Mouse (Mus musculus) embryonic facial prominence, embryonic 12.5 days (tissue): ENCODE results near the gene H2afy2. TPM values are rescaled to one million over a fixed set of nuclear protein-coding genes. Genes with fewer than 3 reads are reported as not detected.

Experiments used
- ATAC-seq: fragments of 200-750 bp; cut with Nextera tagmentation; 2 replicates; pipeline ENCODE4 v1.8.0; 2017; ENCODE audit not compliant: insufficient number of reproducible peaks, insufficient read depth, low FRiP score, low TSS enrichment
- H3K27ac ChIP-seq: fragments of 300-500 bp; sonication (generic); 2 replicates; pipeline ENCODE4 v1.5.1; 2016; ENCODE audit warnings: mild to moderate bottlenecking
- H3K27me3 ChIP-seq: fragments of 300-500 bp; sonication (generic); 2 replicates; pipeline ENCODE4 v1.6.1; 2016; ENCODE audit warnings: mild to moderate bottlenecking, moderate library complexity
- H3K36me3 ChIP-seq: fragments of 300-500 bp; sonication (generic); 2 replicates; pipeline ENCODE4 v1.6.1; 2016; ENCODE audit warnings: mild to moderate bottlenecking
- H3K4me1 ChIP-seq: fragments of 300-500 bp; sonication (generic); 2 replicates; pipeline ENCODE4 v1.6.1; 2016
- H3K4me2 ChIP-seq: fragments of 300-500 bp; sonication (generic); replicated peaks from 2 replicates; pipeline ENCODE4 v1.6.1; 2016; ENCODE audit warnings: mild to moderate bottlenecking, moderate library complexity
- H3K4me3 ChIP-seq: fragments of 300-500 bp; sonication (generic); 2 replicates; pipeline ENCODE4 v1.5.1; 2016; ENCODE audit warnings: mild to moderate bottlenecking
- H3K9ac ChIP-seq: fragments of 300-500 bp; sonication (generic); 2 replicates; pipeline ENCODE4 v1.6.1; 2016; ENCODE audit warnings: mild to moderate bottlenecking, moderate library complexity
- H3K9me3 ChIP-seq: fragments of 300-500 bp; sonication (generic); 2 replicates; pipeline ENCODE4 v1.6.1; 2016; ENCODE audit warnings: mild to moderate bottlenecking, moderate library complexity
- WGBS: fragments of 180-500 bp; shearing (Covaris S2); methylation state at CpG from one replicate; pipeline ENCODE4 v1.1.7; 2016; 5-methylcytosine and 5-hydroxymethylcytosine counted together
- polyA plus RNA-seq: library from polyadenylated mRNA; unstranded; fragments of >200 nt; fragmentation: Nextera tagmentation; extraction: Ambion mirVana; gene quantifications from 2 replicates; pipeline ENCODE4 v1.2.1, GENCODE M21; 2016

H2afy2 gene
- polyA plus RNA-seq, 1 experiment from 2014 or later = 385 TPM

DNA sequence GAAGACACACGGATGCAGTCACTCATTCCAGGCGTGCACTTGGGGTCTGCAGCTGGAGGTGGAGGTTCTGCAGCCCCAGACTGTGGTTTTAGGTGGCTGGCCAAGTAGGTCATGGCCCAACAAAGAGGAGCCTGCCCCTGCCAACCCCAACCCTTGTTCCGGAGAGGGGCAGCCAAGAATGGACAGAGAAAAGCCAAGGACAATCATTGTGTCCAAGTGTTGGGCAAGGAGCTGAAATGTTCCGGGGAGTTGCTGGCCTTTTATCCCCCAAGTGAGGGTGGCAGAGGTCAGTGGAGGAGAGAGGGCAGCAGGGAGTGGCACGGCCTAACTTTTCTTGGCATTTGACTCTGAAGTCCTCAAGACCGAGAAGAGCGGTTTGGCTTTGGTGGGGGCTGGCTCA is 63.6 kb downstream of the H2afy2 start:
- H3K4me2 ChIP-seq = no peak overlapping the region
- no peaks in the 10 kb centered on the region for H3K27me3 ChIP-seq
- H3K36me3 ChIP-seq = no peaks in the 10 kb centered on the region
- H3K4me1 ChIP-seq = peaks cover 9% of the 10 kb centered on the region; the same call in 1 of the 2 replicates
- no peak overlapping the region for H3K9ac ChIP-seq
- no peak overlapping the region for H3K4me3 ChIP-seq
- no peak overlapping the region for H3K27ac ChIP-seq
- 92% methylated on average over 7 of the region's 7 CpGs for WGBS
- no peak for ATAC-seq
- H3K9me3 ChIP-seq = no peaks in the 10 kb centered on the region

DNA sequence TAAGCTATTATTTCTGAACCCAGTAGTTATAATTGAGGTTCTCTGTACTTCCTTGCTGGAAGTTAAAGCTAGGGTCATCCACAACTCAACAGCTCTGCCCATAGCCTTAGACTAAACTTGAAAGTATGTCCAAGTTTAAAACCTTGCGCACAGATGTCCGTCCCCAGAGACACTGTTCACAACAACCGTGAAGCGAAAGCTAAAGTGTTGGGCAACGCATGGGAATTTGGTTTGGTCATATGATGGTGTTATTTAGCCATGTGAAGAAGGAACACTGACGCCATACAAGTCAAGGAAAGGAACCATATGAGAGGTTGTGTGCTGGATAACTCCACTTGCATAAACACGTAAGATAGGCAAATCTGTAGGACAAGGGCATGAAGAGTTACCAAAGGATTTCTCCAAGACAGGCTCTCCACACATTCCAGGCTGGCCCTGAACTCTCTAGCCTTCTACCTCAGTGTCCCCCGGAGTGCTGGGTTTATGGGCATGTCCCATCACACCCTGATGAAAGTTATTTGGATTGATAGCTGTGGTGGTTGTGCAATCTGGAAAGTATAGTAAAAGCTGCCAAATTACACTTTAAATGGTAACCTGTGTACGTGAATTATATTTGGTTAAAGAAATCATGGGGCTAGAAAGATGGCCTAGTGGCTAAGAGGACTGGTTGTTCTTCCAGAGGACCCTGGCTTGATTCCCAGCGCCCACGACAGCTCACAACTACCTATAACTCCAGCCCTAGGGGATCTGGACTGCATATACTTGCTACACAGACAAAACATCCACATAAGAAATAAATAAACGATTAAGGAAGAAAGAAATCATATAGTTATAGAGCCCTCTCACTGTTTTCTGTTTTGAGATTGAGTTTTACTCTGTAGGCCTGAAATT is 66.3 kb downstream of the H2afy2 start:
- Histone ChIP-seq H3K9ac (no peak overlapping the region), H3K4me3 (no peak overlapping the region), H3K27me3 (no peaks in the 10 kb centered on the region), H3K36me3 (no peaks in the 10 kb centered on the region), H3K9me3 (no peaks in the 10 kb centered on the region), H3K4me2 (no peak overlapping the region), H3K27ac (no peak overlapping the region), H3K4me1 (peaks cover 9% of the 10 kb centered on the region; the same call in 1 of the 2 replicates)
- 89% methylated on average over 12 of the region's 12 CpGs for WGBS
- ATAC-seq = no peak

DNA sequence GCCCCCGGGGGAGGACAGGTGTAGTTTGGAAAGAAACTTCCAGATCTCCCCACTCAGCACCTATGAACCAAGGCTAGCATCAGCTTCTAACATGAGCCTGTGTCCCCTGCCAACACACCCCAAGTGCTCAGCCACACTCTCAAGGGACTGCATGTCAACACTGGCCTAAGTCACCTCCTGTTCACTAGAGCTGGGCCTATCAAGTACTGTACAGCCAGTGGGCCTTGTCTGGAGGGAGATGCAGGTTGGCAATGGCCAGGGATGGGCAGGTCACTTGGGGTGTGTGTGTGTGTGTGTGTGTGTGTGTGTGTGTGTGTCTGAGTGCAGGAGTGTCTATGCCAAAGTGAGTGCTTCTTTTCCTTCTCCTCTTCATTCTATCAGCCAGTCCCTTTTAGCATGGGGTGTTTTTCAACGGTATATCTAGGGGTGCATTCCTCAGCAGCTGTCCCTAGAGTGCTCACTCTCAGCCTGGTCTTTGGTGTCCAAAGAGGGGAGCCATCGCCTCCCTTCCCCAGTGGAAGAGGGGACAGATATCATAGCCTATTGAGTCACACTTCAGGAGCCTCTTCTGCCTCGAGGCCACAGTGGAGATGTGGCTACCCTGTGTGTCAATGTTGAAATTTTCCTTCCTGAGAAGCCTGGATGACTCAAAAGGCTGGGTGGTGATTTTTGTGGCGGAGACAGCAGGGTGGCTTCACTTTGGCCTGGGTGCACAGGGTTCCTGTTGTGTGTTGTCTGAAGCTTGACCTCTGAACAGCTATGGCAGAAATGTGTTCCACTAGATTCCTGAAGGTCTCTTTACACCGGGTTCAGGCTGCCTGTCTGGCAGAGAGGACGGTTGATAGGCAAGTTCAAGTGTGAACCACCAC is 67.7 kb downstream of the H2afy2 start:
- Histone ChIP-seq H3K4me1 (peaks cover 9% of the 10 kb centered on the region; the same call in 1 of the 2 replicates), H3K9me3 (no peaks in the 10 kb centered on the region), H3K9ac (peak overlapping the region; percentile 48; the same call in 1 of the 2 replicates), H3K36me3 (no peaks in the 10 kb centered on the region), H3K4me2 (peak overlapping the region; percentile 86), H3K27ac (no peak overlapping the region), H3K27me3 (no peaks in the 10 kb centered on the region), H3K4me3 (peak overlapping the region; percentile 57)
- no peak for ATAC-seq
- 69% methylated on average over 7 of the region's 7 CpGs for WGBS

DNA sequence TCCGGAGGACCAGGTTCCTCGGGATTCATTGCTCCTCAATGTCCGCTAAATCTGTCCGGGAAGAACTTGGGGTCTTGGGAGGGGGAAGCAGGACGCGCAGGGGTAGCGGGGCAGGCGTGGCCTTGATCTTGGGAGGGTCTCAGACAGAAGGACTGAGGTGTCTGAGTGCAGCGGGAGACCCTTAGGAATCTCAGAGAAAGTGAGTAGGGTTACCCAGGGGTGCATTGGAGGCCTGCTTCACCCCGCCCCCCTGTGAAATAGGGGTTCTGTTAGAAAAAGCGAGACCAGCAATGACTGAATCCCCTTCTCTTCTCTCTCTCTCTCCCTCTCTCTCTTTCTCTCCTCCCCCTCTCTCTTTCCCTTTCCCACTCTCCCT is 68.5 kb downstream of the H2afy2 start:
- H3K4me3 ChIP-seq = peak overlapping the region; percentile 57
- 3% methylated on average over 11 of the region's 11 CpGs for WGBS
- no peaks in the 10 kb centered on the region for H3K36me3 ChIP-seq
- no peaks in the 10 kb centered on the region for H3K9me3 ChIP-seq
- ATAC-seq = peak; percentile 44
- H3K4me1 ChIP-seq = peaks cover 9% of the 10 kb centered on the region; the same call in 1 of the 2 replicates
- H3K9ac ChIP-seq = peak overlapping the region; percentile 48
- 0 out of 2 replicates have a peak, but pooled peaks cover 4% of the 10 kb centered on the region for H3K27me3 ChIP-seq
- H3K4me2 ChIP-seq = peak overlapping the region; percentile 86
- no peak overlapping the region for H3K27ac ChIP-seq

DNA sequence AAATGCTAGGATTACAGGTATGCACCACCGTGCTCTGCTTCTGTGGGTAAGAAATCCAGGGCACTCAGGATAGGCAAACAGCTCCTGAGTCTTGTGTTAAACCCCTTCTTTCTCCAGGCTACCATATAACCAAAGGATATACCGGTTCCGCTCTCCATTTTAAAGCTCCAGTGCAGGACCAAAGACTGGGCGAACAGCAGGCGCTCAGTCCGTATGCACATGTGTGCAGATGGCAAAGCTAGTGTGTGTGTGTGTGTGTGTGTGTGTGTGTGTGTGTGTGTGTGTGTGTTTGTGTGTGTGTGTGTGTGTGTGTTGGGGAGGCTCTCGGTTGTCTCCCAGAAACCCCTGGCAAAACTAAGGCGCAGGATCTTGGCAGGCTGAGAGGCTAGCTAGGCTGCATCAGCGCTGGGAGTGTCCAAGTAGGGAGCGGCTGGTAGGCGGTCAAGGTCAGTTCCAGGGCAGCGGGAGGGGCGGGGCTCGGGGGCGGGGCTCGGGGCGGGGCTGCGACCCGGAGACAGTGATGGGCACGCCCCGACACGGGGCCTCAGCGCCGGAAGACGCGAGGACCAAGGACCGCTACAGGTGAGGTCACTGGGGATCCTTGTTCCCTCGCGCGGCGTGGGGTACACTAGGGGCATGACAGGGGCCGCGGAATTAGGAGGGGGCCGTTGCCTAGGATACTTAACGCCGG is 69.0 kb downstream of the H2afy2 start, which contains the start of gene Aifm2:
Gene Aifm2 (plus strand): TSS at position 493 of the 691 bp plus-strand sequence.
- 0 out of 2 replicates have a peak, but pooled peaks cover 4% of the 10 kb centered on the region for H3K27me3 ChIP-seq
- H3K9me3 ChIP-seq = no peaks in the 10 kb centered on the region
- H3K4me3 ChIP-seq = peak within 1 kb of the TSS; percentile 57
- H3K9ac ChIP-seq = peak within 1 kb of the TSS; percentile 48
- peak; percentile 77 for ATAC-seq
- peaks cover 9% of the 10 kb centered on the region; the same call in 1 of the 2 replicates for H3K4me1 ChIP-seq
- peak within 1 kb of the TSS; percentile 86 for H3K4me2 ChIP-seq
- H3K27ac ChIP-seq = no peak within 1 kb of the TSS
- no peaks in the 10 kb centered on the region for H3K36me3 ChIP-seq
- 17% methylated on average over 27 of the region's 36 CpGs for WGBS

DNA sequence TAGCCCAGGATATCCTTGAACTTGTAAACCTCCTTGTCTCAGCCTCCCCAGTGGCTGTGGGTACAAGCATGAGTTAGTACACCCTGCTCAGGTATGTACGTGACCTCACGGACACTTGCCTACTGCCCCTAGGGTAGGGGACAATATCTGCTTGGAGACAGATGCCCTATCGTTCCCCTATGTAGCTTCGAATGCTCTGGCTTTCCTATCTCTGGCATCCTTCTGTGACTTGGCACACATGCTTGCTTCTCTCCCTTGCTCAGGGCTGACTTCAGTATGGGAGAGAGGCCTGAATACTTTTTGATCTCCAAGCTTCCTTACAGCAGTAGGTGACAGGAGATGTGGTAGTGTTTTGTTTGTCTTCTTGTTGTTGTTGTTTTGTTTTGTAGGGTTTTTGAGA is 69.8 kb downstream of the H2afy2 start:
- no peak for ATAC-seq
- Histone ChIP-seq H3K36me3 (no peaks in the 10 kb centered on the region), H3K9ac (no peak overlapping the region), H3K4me1 (peaks cover 9% of the 10 kb centered on the region; the same call in 1 of the 2 replicates), H3K27ac (no peak overlapping the region), H3K9me3 (no peaks in the 10 kb centered on the region), H3K27me3 (0 out of 2 replicates have a peak, but pooled peaks cover 4% of the 10 kb centered on the region), H3K4me3 (no peak overlapping the region), H3K4me2 (no peak overlapping the region)
- 89% methylated on average over 4 of the region's 4 CpGs for WGBS

DNA sequence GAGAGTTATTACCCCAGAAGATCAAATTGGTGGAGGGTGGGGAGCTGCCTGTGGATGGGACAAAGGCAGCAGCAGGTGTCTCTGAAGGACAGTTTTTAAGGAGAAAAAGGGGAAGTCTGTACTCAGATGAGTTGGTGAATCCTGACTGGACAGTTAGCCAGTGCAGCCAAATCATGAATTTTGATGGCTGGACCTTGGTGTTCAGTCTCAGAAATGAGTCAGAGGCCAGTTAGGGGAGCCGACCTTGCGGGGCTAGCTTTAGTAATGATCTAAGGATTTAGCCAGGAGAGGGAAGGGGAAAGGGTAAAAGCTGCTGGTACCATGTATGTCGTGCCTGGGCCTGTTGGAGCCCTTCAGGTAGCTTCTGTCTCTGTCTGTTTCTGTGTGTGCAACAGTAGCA is 70.3 kb downstream of the H2afy2 start:
- Histone ChIP-seq H3K9ac (no peak overlapping the region), H3K9me3 (no peaks in the 10 kb centered on the region), H3K27ac (no peak overlapping the region), H3K36me3 (no peaks in the 10 kb centered on the region), H3K27me3 (0 out of 2 replicates have a peak, but pooled peaks cover 4% of the 10 kb centered on the region), H3K4me3 (no peak overlapping the region), H3K4me1 (peaks cover 9% of the 10 kb centered on the region; the same call in 1 of the 2 replicates), H3K4me2 (no peak overlapping the region)
- WGBS = 72% methylated on average over 3 of the region's 3 CpGs
- ATAC-seq = no peak

DNA sequence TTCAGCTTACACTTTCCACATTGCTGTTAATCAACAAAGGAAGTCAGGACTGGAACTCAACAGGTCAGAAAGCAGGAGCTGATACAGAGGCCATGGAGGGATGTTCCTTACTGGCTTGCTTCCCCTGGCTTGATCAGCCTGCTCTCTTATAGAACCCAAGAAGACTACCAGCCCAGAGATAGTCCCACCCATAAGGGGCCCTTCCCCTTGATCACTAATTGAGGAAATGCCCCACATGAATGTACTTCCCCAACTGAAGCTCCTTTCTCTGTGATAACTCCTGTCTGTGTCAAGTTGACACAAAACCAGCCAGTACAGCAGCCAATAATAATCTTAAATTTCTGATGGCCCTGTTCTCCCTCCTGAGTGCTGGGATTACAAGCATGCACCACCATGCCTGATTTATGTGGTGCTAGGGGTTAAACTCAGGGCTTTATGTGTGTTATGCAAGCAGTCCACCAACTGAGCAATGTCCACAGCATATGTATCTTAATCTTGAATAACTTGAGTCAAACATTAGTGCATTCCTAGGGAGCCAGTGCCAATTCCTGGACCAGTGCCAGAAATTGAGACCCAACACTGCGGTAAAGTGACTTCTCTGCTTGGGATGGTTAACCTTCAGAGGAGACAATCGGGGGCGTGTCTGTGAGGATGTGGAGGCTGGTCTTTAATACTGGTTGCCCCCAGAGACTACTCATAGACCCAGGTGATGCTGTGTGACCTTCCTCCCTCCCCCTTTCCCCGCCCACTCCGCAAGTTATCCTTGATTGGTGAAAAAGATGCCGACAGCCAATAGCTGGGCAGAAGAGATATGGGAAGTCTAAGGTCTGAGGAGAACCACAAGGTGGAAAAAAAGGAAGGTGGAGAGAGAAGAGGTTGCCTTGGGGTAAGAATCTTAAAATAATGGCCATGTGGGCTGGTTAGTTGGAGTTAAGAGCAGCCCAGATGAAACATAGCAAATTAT is 77.3 kb downstream of the H2afy2 start:
- H3K4me1 ChIP-seq = no peaks in the 10 kb centered on the region
- 71% methylated on average over 6 of the region's 6 CpGs for WGBS
- no peak for ATAC-seq

DNA sequence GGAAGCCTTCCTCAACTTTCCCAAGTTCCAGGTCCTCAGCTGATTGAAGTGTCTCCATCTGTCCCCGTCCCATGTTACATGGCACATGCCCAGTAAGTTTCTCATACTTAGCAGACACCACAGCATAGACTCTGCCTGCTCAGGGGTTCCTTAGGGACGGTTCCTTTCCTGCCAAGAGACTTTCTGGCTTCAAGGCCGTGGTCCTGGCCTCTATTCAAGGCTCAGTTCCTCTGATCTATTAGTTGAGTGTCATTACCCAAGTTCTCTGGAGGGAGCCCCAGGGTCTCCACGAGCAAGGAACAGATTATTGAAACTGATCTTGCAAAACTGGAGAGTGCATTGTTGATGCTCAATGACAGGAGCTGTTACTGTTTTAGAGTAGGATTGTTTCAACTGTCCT is 79.3 kb downstream of the H2afy2 start:
- Histone ChIP-seq H3K9me3 (no peaks in the 10 kb centered on the region), H3K4me3 (no peak overlapping the region), H3K4me1 (no peaks in the 10 kb centered on the region), H3K27me3 (no peaks in the 10 kb centered on the region), H3K27ac (no peak overlapping the region), H3K9ac (no peak overlapping the region), H3K4me2 (no peak overlapping the region), H3K36me3 (peaks cover 35% of the 10 kb centered on the region)
- WGBS = 82% methylated on average over 4 of the region's 4 CpGs
- no peak for ATAC-seq

More for the DNA sequence above, 77.3 kb downstream of the H2afy2 start:
- Histone ChIP-seq H3K27ac (no peak overlapping the region), H3K36me3 (peaks cover 26% of the 10 kb centered on the region), H3K4me3 (no peak overlapping the region), H3K9me3 (no peaks in the 10 kb centered on the region), H3K27me3 (0 out of 2 replicates have a peak, but pooled peaks cover 4% of the 10 kb centered on the region), H3K9ac (no peak overlapping the region), H3K4me2 (no peak overlapping the region)

DNA sequence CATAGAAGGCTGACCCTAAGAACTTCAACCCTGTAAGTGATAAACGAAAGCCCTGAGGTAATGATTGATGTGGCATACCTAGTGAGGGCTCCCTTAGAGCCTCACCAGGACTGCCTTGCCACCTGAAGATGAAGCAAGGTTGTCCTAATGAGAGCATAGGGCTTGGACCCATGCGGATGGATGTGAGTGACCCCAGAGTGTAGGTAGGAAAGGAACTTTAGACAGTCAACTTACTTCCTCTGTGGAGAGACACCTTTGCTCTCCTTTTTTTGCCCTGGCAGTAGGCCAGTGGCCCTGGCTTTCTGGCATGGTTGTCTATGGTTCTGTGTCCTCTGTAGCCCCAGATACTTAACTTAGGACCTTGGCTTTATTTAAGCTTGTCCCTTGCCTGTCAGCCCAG is 86.9 kb downstream of the H2afy2 start:
- no peak overlapping the region for H3K27ac ChIP-seq
- peak overlapping the region; percentile 82 for H3K9ac ChIP-seq
- peak overlapping the region; percentile 100 for H3K4me2 ChIP-seq
- peak overlapping the region; percentile 95 for H3K4me3 ChIP-seq
- 82% methylated on average over 2 of the region's 2 CpGs for WGBS
- peaks cover 16% of the 10 kb centered on the region for H3K4me1 ChIP-seq
- H3K36me3 ChIP-seq = peaks cover 52% of the 10 kb centered on the region
- no peak for ATAC-seq
- no peaks in the 10 kb centered on the region for H3K27me3 ChIP-seq
- H3K9me3 ChIP-seq = no peaks in the 10 kb centered on the region
